Mouse (Mus musculus) midbrain, postnatal 0 days (tissue): ENCODE measurements around the gene Golga2. TPM values are rescaled to one million over a fixed set of nuclear protein-coding genes. Genes with fewer than 3 reads are reported as not detected.

ENCODE experiments used
- ATAC-seq: fragments of 200-750 bp; cut with Nextera tagmentation; 2 replicates; pipeline ENCODE4 v1.8.0; 2017; ENCODE audit warnings: moderate number of reproducible peaks, mild to moderate bottlenecking, moderate TSS enrichment, moderate library complexity; ENCODE audit not compliant: low FRiP score
- DNase-seq: peaks from one replicate; pipeline ENCODE4 v3.0.0-alpha.2; 2015; ENCODE audit warnings: low spot score
- H3K27ac ChIP-seq: fragments of 300-500 bp; sonication (generic); 2 replicates; pipeline ENCODE4 v1.5.1; 2014; ENCODE audit warnings: low read depth, mild to moderate bottlenecking, low read length, mixed read lengths
- H3K27me3 ChIP-seq: fragments of 300-500 bp; sonication (generic); 2 replicates; pipeline ENCODE4 v1.6.1; 2014; ENCODE audit warnings: low read length, control low read depth, mixed read lengths; ENCODE audit not compliant: insufficient read depth
- H3K36me3 ChIP-seq: fragments of 300-500 bp; sonication (generic); 2 replicates; pipeline ENCODE4 v1.6.1; 2014; ENCODE audit warnings: low read length, control low read depth, mixed read lengths; ENCODE audit not compliant: insufficient read depth
- H3K4me1 ChIP-seq: fragments of 300-500 bp; sonication (generic); 2 replicates; pipeline ENCODE4 v1.6.1; 2014; ENCODE audit warnings: mild to moderate bottlenecking, control low read depth, antibody characterized with exemption, low read length, mixed read lengths; ENCODE audit not compliant: insufficient read depth
- H3K4me2 ChIP-seq: fragments of 300-500 bp; sonication (generic); 2 replicates; pipeline ENCODE4 v1.6.1; 2014; ENCODE audit warnings: low read depth, mild to moderate bottlenecking, low read length, mixed read lengths; ENCODE audit not compliant: poor library complexity, severe bottlenecking
- H3K4me3 ChIP-seq: fragments of 300-500 bp; sonication (generic); 2 replicates; pipeline ENCODE4 v1.5.1; 2014; ENCODE audit warnings: low read depth, mild to moderate bottlenecking, low read length, moderate library complexity
- H3K9ac ChIP-seq: fragments of 300-500 bp; sonication (generic); replicated peaks from 2 replicates; pipeline ENCODE4 v1.6.1; 2014; ENCODE audit warnings: mild to moderate bottlenecking, low read length, moderate library complexity, mixed read lengths; ENCODE audit not compliant: poor library complexity, severe bottlenecking
- H3K9me3 ChIP-seq: fragments of 300-500 bp; sonication (generic); 2 replicates; pipeline ENCODE4 v1.6.1; 2016; ENCODE audit warnings: low read length, control low read depth
- CTCF ChIP-seq: IDR thresholded peaks from 2 replicates; pipeline ENCODE4 v1.5.1; 2016; ENCODE audit warnings: antibody characterized with exemption, mild to moderate bottlenecking
- WGBS: fragments of 180-500 bp; shearing (Covaris S2); extraction: QIAGEN DNeasy Blood & Tissue Kit; methylation state at CpG from one replicate; pipeline ENCODE4 v1.1.7; 2014; 5-methylcytosine and 5-hydroxymethylcytosine counted together
- polyA plus RNA-seq: library from polyadenylated mRNA; unstranded; fragments of >200 nt; fragmentation: Nextera tagmentation; extraction: Ambion mirVana; gene quantifications from 2 replicates; pipeline ENCODE4 v1.2.1, GENCODE M21; 2015
- total RNA-seq: library from RNA; depleted of rRNA; stranded (reverse); fragments of >200 nt; gene quantifications from 2 replicates; pipeline ENCODE4 v1.2.3, GENCODE M21; 2014

The Golga2 gene
- total and polyA plus RNA-seq, 2 experiments from 2014 or later, result 30.1 to 57.4 TPM

- no peak for TF ChIP-seq CTCF
- Histone ChIP-seq H3K27ac (peak overlapping the region; percentile 7; the same call in 1 of the 2 replicates), H3K27me3 (no peaks in the 10 kb centered on the region), H3K4me1 (peaks cover 5% of the 10 kb centered on the region), H3K9me3 (no peaks in the 10 kb centered on the region), H3K36me3 (peaks cover 28% of the 10 kb centered on the region), H3K9ac (peak overlapping the region; percentile 61), H3K4me2 (peak overlapping the region; percentile 86), H3K4me3 (peak overlapping the region; percentile 49)
- no peak for ATAC-seq
- DNase-seq, result no peak
- WGBS, result 62% methylated on average over 6 of the region's 6 CpGs
Observed at GRCm38 (mm10) chr2:32258887-32259533, 28.2 kb upstream of the Golga2 start.

GRCm38 (mm10) chr2:32259657-32260417 is 27.3 kb upstream of the Golga2 start, which contains the start of gene Uck1:
Gene Uck1, minus strand, starts transcription at chr2:32260159.
- 2% methylated on average over 56 of the region's 59 CpGs for WGBS
- Histone ChIP-seq H3K9me3 (no peaks in the 10 kb centered on the region), H3K9ac (peak within 1 kb of the TSS; percentile 61), H3K4me3 (peak within 1 kb of the TSS; percentile 49), H3K27ac (peak within 1 kb of the TSS; percentile 7; the same call in 1 of the 2 replicates), H3K4me1 (peaks cover 5% of the 10 kb centered on the region), H3K27me3 (no peaks in the 10 kb centered on the region), H3K4me2 (peak within 1 kb of the TSS; percentile 86), H3K36me3 (peaks cover 20% of the 10 kb centered on the region)
- TF ChIP-seq CTCF, result no peak
- ATAC-seq, result peak; percentile 88
- peak; percentile 92 for DNase-seq

DNA sequence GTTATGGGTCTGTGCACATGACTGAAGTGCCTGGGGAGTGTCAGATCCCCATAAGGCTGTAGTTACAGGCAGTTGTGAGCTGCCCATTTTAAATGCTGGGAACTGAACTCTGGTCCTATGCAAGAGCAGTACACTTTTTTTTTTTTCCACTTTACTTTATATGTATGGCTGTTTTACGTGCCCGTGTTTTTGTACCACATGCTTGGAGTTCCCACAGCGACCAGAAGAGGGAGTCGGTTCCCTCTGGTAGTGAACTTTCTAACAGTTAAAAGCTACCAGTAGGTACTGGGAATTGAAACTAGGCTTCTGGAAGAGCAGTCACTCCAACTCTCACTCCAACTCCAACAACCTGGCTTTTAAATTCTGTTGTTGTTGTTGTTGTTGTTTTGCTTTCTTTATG is 26.5 kb upstream of the Golga2 start:
- peak; percentile 66 for TF ChIP-seq CTCF
- 24% methylated on average over 4 of the region's 4 CpGs for WGBS
- no peak overlapping the region for H3K4me3 ChIP-seq

GRCm38 (mm10) chr2:32275823-32276222 is 11.4 kb upstream of the Golga2 start:
- no peak for TF ChIP-seq CTCF
- DNase-seq (no peak), ATAC-seq (no peak)
- Histone ChIP-seq H3K4me3 (no peak overlapping the region), H3K27me3 (no peaks in the 10 kb centered on the region), H3K4me2 (no peak overlapping the region), H3K4me1 (no peaks in the 10 kb centered on the region), H3K36me3 (peaks cover 23% of the 10 kb centered on the region), H3K27ac (no peak overlapping the region), H3K9ac (no peak overlapping the region), H3K9me3 (no peaks in the 10 kb centered on the region)
- WGBS, result 81% methylated on average over 3 of the region's 3 CpGs

More for the DNA sequence above, 26.5 kb upstream of the Golga2 start:
- Histone ChIP-seq H3K9ac (no peak overlapping the region), H3K9me3 (no peaks in the 10 kb centered on the region), H3K36me3 (peaks cover 20% of the 10 kb centered on the region), H3K4me1 (peaks cover 5% of the 10 kb centered on the region), H3K27me3 (no peaks in the 10 kb centered on the region), H3K27ac (no peak overlapping the region), H3K4me2 (peak overlapping the region; percentile 86; the same call in 1 of the 2 replicates)
- DNase-seq (peak; percentile 38), ATAC-seq (no peak)

- Histone ChIP-seq H3K9me3 (no peaks in the 10 kb centered on the region), H3K36me3 (peaks cover 37% of the 10 kb centered on the region), H3K4me2 (no peak overlapping the region), H3K4me1 (peaks cover 8% of the 10 kb centered on the region; the same call in 1 of the 2 replicates), H3K4me3 (no peak overlapping the region), H3K27ac (no peak overlapping the region), H3K9ac (no peak overlapping the region), H3K27me3 (no peaks in the 10 kb centered on the region)
- TF ChIP-seq CTCF, result no peak
- ATAC-seq (no peak), DNase-seq (no peak)
- 91% methylated on average over 2 of the region's 2 CpGs for WGBS
Observed at GRCm38 (mm10) chr2:32282289-32282688, 4.9 kb upstream of the Golga2 start.

GRCm38 (mm10) chr2:32282727-32283126 is 4.5 kb upstream of the Golga2 start:
- DNase-seq, result peak; percentile 61
- 88% methylated on average over 1 of the region's 1 CpGs for WGBS
- H3K9me3 ChIP-seq, result no peaks in the 10 kb centered on the region
- peak; percentile 69 for TF ChIP-seq CTCF
- ATAC-seq, result no peak
- H3K4me2 ChIP-seq, result no peak overlapping the region
- no peak overlapping the region for H3K27ac ChIP-seq
- no peak overlapping the region for H3K4me3 ChIP-seq
- H3K9ac ChIP-seq, result no peak overlapping the region
- peaks cover 34% of the 10 kb centered on the region for H3K36me3 ChIP-seq
- H3K27me3 ChIP-seq, result no peaks in the 10 kb centered on the region
- peaks cover 8% of the 10 kb centered on the region; the same call in 1 of the 2 replicates for H3K4me1 ChIP-seq
